In genomic region chr14:93890519-93891370, GRCm38 (mm10) we compare ENCODE assay signal across 8 mouse cellular contexts. TPM values are rescaled to one million over a fixed set of nuclear protein-coding genes. Genes with fewer than 3 reads are reported as not detected.
DNase-seq lines count a peak whose midpoint lies in the region; ATAC-seq and TF ChIP-seq lines count a peak whose summit lies in the region.

Pcdh9 (minus strand) TSS chr14:93890679.

- ATAC-seq in intestine, embryonic 16.5 days: peak; percentile 99

- under 1% methylated on average over 50 of the region's 50 CpGs for WGBS in intestine, embryonic 16.5 days
- 0% methylated on average over 50 of the region's 50 CpGs for WGBS in midbrain, embryonic 10.5 days
- WGBS in small intestine, adult 2 months: 2% methylated on average over 50 of the region's 50 CpGs

- peak within 1 kb of the TSS; percentile 62 for H3K9ac ChIP-seq in intestine, embryonic 16.5 days (ENCODE audit: low read depth, low read length)

- no peaks in the 10 kb centered on the region for H3K4me1 ChIP-seq in intestine, embryonic 16.5 days (ENCODE audit: control insufficient read depth, insufficient read depth, low read length)
- peaks cover 23% of the 10 kb centered on the region for H3K4me1 ChIP-seq in midbrain, embryonic 10.5 days
- H3K4me1 ChIP-seq in small intestine, adult 2 months (ENCODE audit: control insufficient read depth, insufficient read depth, insufficient read length, low read length): no peaks in the 10 kb centered on the region

- no peak for TF ChIP-seq CTCF in small intestine, adult 2 months (IDR thresholded peaks at IDR 0.05; ENCODE audit: extremely low read depth, insufficient read length, insufficient replicate concordance, low read depth, low read length)

- H3K36me3 ChIP-seq in intestine, embryonic 16.5 days (ENCODE audit: control insufficient read depth, insufficient read depth, low read length): no peaks in the 10 kb centered on the region
- no peaks in the 10 kb centered on the region for H3K36me3 ChIP-seq in midbrain, embryonic 10.5 days
- no peaks in the 10 kb centered on the region for H3K36me3 ChIP-seq in small intestine, adult 2 months (ENCODE audit: control insufficient read depth, insufficient read depth, low read length)

- no peaks in the 10 kb centered on the region for H3K9me3 ChIP-seq in intestine, embryonic 16.5 days (ENCODE audit: control insufficient read depth, low read length)
- H3K9me3 ChIP-seq in midbrain, embryonic 10.5 days (replicated peaks): no peaks in the 10 kb centered on the region

- 0 out of 2 replicates have a peak, but pooled peaks cover 2% of the 10 kb centered on the region for H3K27me3 ChIP-seq in intestine, embryonic 16.5 days (replicated peaks; ENCODE audit: control insufficient read depth, insufficient read depth, low read length)
- H3K27me3 ChIP-seq in midbrain, embryonic 10.5 days (ENCODE audit: low read depth, poor library complexity, severe bottlenecking): peaks cover 15% of the 10 kb centered on the region; the same call in 1 of the 2 replicates
- H3K27me3 ChIP-seq in small intestine, adult 2 months (ENCODE audit: control insufficient read depth, insufficient read depth, low read length): no peaks in the 10 kb centered on the region

- peak within 1 kb of the TSS; percentile 64 for H3K4me3 ChIP-seq in intestine, embryonic 16.5 days (ENCODE audit: low read length)
- peak within 1 kb of the TSS; percentile 61 for H3K4me3 ChIP-seq in midbrain, embryonic 10.5 days
- H3K4me3 ChIP-seq in small intestine, adult 2 months (ENCODE audit: low read depth, low read length): peak within 1 kb of the TSS; percentile 55

- intact Hi-C loops in left cerebral cortex, postnatal 14 days (cut with DNase I): loop anchor here (10.0 kb wide), 1 partner anchor 1884 kb away; no protein-coding TSS in a partner anchor

- H3K27ac ChIP-seq in intestine, embryonic 16.5 days (ENCODE audit: low read length): peak within 1 kb of the TSS; percentile 59
- peak within 1 kb of the TSS; percentile 80 for H3K27ac ChIP-seq in midbrain, embryonic 10.5 days (replicated peaks)
- no peak within 1 kb of the TSS for H3K27ac ChIP-seq in small intestine, adult 2 months (ENCODE audit: insufficient read depth, low read depth, low read length)

- DNase-seq in adrenal gland, postnatal 14 days: peak; percentile 84
- peak; percentile 86 for DNase-seq in embryo, embryonic 11.5 days (ENCODE audit: low read depth, low spot score)
- DNase-seq in gastrocnemius, postnatal 4 days (ENCODE audit: low spot score in 2 of 2): peak; percentile 70 to 88
- DNase-seq in left cerebral cortex, postnatal 14 days (ENCODE audit: low spot score in 2 of 2): peak; percentile 98
- peak; percentile 95 for DNase-seq in midbrain, embryonic 10.5 days (ENCODE audit: low spot score)
- no peak for DNase-seq in spleen, adult 18-20 months

- TF ChIP-seq POLR2A in small intestine, adult 2 months (IDR thresholded peaks at IDR 0.05; ENCODE audit: low read depth, low read length): no peak

- H3K4me2 ChIP-seq in intestine, embryonic 16.5 days (ENCODE audit: low read depth, low read length): peak within 1 kb of the TSS; percentile 96

RNA-seq across cellular contexts. Expression of gene Pcdh9, which starts in this region (rescaled TPM):
- total RNA-seq in adrenal gland, postnatal 14 days (2021): 2.6 and 4.2 TPM in 2 replicates
- 1 to 10 TPM; 3.7 to 4.8 TPM for total RNA-seq in gastrocnemius, postnatal 4 days (2021)
- polyA plus RNA-seq in intestine, embryonic 16.5 days (2015; fragmentation: Nextera tagmentation; extraction: Ambion mirVana): 13.6 and 14.6 TPM in 2 replicates
- 100 to 1,000 TPM; 193 to 219 TPM for total RNA-seq in left cerebral cortex, postnatal 14 days (2021)
- 24.1 and 41.4 TPM in 2 replicates for polyA plus RNA-seq in midbrain, embryonic 10.5 days (2016; fragmentation: Nextera tagmentation; extraction: Ambion mirVana)
- 0.06 and 0.10 TPM in 2 replicates for polyA plus RNA-seq in small intestine, adult 2 months (2012; rRNA removed)

Comparison
In these comparisons a context has a peak if more than half of its experiments do, and no peak if none do; other contexts are left out.
1. RNA of gene Pcdh9 (total RNA-seq): 193 to 219 TPM in left cerebral cortex, postnatal 14 days; 3.7 to 4.8 TPM in gastrocnemius, postnatal 4 days and 2.6 to 4.2 TPM in adrenal gland, postnatal 14 days; every median in the first group is over 10 times any median in the second.
2. RNA of gene Pcdh9 (polyA plus RNA-seq): 24.1 to 41.4 TPM in midbrain, embryonic 10.5 days and 13.6 to 14.6 TPM in intestine, embryonic 16.5 days; 0.06 to 0.10 TPM in small intestine, adult 2 months; every median in the first group is over 10 times any median in the second.
3. DNase-seq: peak in adrenal gland, postnatal 14 days (single experiment), embryo, embryonic 11.5 days (single experiment), gastrocnemius, postnatal 4 days (2 of 2), left cerebral cortex, postnatal 14 days (2 of 2) and midbrain, embryonic 10.5 days (single experiment); none in spleen, adult 18-20 months (0 of 2).
4. Peak in every context shown above with its lines, with median percentiles within 50 percentile points of each other: H3K4me3 ChIP-seq.